Comparison of ENCODE assay signal across 18 mouse cellular contexts in genomic region chr3:121158901-121159351, GRCm38 (mm10). TPM values are rescaled to one million over a fixed set of nuclear protein-coding genes. Genes with fewer than 3 reads are reported as not detected.
DNase-seq lines count a peak whose midpoint lies in the region; ATAC-seq and TF ChIP-seq lines count a peak whose summit lies in the region.
"Had no signal": no experiment of that assay in that cellular context is flagged by ENCODE, and none has a peak within 500 bp of the region (broad histone marks: within the 10 kb centered on the region; RNA-seq: fewer than 3 reads in every experiment).

No protein-coding gene starts in this region.

- H3K9ac ChIP-seq in forebrain, embryonic 16.5 days (replicated peaks; ENCODE audit: low read depth, low read length) = peak overlapping the region; percentile 16; the same call in 1 of the 2 replicates
- H3K9ac ChIP-seq: embryonic facial prominence, embryonic 12.5 days; heart, embryonic 12.5 days; limb, embryonic 12.5 days; neural tube, embryonic 12.5 days had no signal

- DNase-seq in heart, adult 11 months = peak; percentile 82
- no peak for DNase-seq in heart, adult 8-10 months (ENCODE audit: low spot score)
- peak; percentile 66 to 69 for DNase-seq in cerebellum, adult 2 months
- DNase-seq in layer of hippocampus, postnatal 25 days (ENCODE audit: extremely low spot score in 1 of 2, low spot score in 1 of 2) = peak; percentile 30 to 36
- no peak for DNase-seq in thymus, postnatal 10 days (ENCODE audit: low spot score in 2 of 2)
- DNase-seq in c-Kit-positive CD71-positive TER-119-positive erythroid progenitor cells, embryonic 14.5 days (ENCODE audit: low spot score) = no peak
- no peak for DNase-seq in urinary bladder, adult 18-20 months (ENCODE audit: low spot score in 2 of 2)
- DNase-seq: gastrocnemius, postnatal 14 days; kidney, postnatal 36 days; lung, adult 2 months had no signal

- no peak overlapping the region for H3K27ac ChIP-seq in cerebellum, adult 2 months (ENCODE audit: insufficient read depth, low read length)
- peak overlapping the region; percentile 70 for H3K27ac ChIP-seq in forebrain, embryonic 16.5 days (ENCODE audit: low read length)
- H3K27ac ChIP-seq: embryonic facial prominence, embryonic 12.5 days; limb, embryonic 12.5 days; neural tube, embryonic 12.5 days had no signal

- H3K27me3 ChIP-seq in cerebellum, adult 2 months (ENCODE audit: control insufficient read depth, insufficient read depth, low read length) = no peaks in the 10 kb centered on the region
- H3K27me3 ChIP-seq in forebrain, embryonic 16.5 days (replicated peaks; ENCODE audit: control insufficient read depth, insufficient read depth, low read length) = no peaks in the 10 kb centered on the region
- H3K27me3 ChIP-seq: embryonic facial prominence, embryonic 12.5 days; heart, embryonic 12.5 days; limb, embryonic 12.5 days; neural tube, embryonic 12.5 days; Patski had no signal

- TF ChIP-seq CTCF in cerebellum, adult 2 months (IDR thresholded peaks at IDR 0.05; ENCODE audit: borderline replicate concordance, insufficient read depth, low read depth, low read length) = no peak

- H3K4me3 ChIP-seq in cerebellum, adult 2 months (replicated peaks; ENCODE audit: insufficient read depth, low read depth, low read length) = peak overlapping the region; percentile 43
- peak overlapping the region; percentile 21 for H3K4me3 ChIP-seq in forebrain, embryonic 16.5 days (replicated peaks; ENCODE audit: low read length)
- H3K4me3 ChIP-seq: embryonic facial prominence, embryonic 12.5 days; heart, embryonic 12.5 days; limb, embryonic 12.5 days; neural tube, embryonic 12.5 days had no signal

- peak; percentile 41 for ATAC-seq in forebrain, embryonic 16.5 days
- ATAC-seq: intestine, postnatal 0 days; midbrain, embryonic 16.5 days; Patski had no signal

- H3K9me3 ChIP-seq in forebrain, embryonic 16.5 days (ENCODE audit: control insufficient read depth, low read length) = no peaks in the 10 kb centered on the region
- H3K9me3 ChIP-seq: embryonic facial prominence, embryonic 12.5 days; heart, embryonic 12.5 days; limb, embryonic 12.5 days; neural tube, embryonic 12.5 days had no signal

- H3K36me3 ChIP-seq in forebrain, embryonic 16.5 days (ENCODE audit: control insufficient read depth, insufficient read depth) = no peaks in the 10 kb centered on the region
- H3K36me3 ChIP-seq: embryonic facial prominence, embryonic 12.5 days; heart, embryonic 12.5 days; limb, embryonic 12.5 days; neural tube, embryonic 12.5 days had no signal

- peaks cover 10% of the 10 kb centered on the region for H3K4me1 ChIP-seq in cerebellum, adult 2 months (ENCODE audit: control insufficient read depth, insufficient read depth, low read length)
- peaks cover 33% of the 10 kb centered on the region for H3K4me1 ChIP-seq in forebrain, embryonic 16.5 days (replicated peaks; ENCODE audit: control insufficient read depth, insufficient read depth, low read length)
- H3K4me1 ChIP-seq: heart, embryonic 12.5 days had no signal

- 21% methylated on average over 16 of the region's 16 CpGs for WGBS in cerebellum, adult 2 months
- 58% methylated on average over 16 of the region's 16 CpGs for WGBS in forebrain, embryonic 16.5 days

- H3K4me2 ChIP-seq in forebrain, embryonic 16.5 days (ENCODE audit: low read length) = peak overlapping the region; percentile 45
- H3K4me2 ChIP-seq: embryonic facial prominence, embryonic 12.5 days; heart, embryonic 12.5 days; limb, embryonic 12.5 days; neural tube, embryonic 12.5 days had no signal

- no peak for TF ChIP-seq POLR2A in cerebellum, adult 2 months (IDR thresholded peaks at IDR 0.05; ENCODE audit: borderline replicate concordance, insufficient read depth, low read length)

RNA-seq across cellular contexts. Expression of gene Rwdd3, which starts 12.6 kb away (rescaled TPM):
- 1 to 10 TPM; 1.7 to 3.1 (median 2.2) TPM for total RNA-seq in heart, adult 8-10 months (2022)
- polyA plus RNA-seq in cerebellum, adult 2 months (2012; rRNA removed) = 5.2 and 5.4 TPM in 2 replicates
- 18.5 and 23.2 TPM in 2 replicates for polyA plus RNA-seq in forebrain, embryonic 16.5 days (2015; fragmentation: Nextera tagmentation; extraction: Ambion mirVana)
- total RNA-seq in layer of hippocampus, postnatal 25 days (2021) = 10 to 100 TPM; 25.7 to 29.4 TPM

Comparison
In these comparisons a context has a peak if more than half of its experiments do, and no peak if none do; other contexts are left out.
1. DNase-seq: peak in heart, adult 11 months (single experiment), cerebellum, adult 2 months (2 of 2) and layer of hippocampus, postnatal 25 days (2 of 2); none in heart, adult 8-10 months (single experiment), thymus, postnatal 10 days (0 of 2), c-Kit-positive CD71-positive TER-119-positive erythroid progenitor cells, embryonic 14.5 days (single experiment) and urinary bladder, adult 18-20 months (0 of 2).
2. RNA of gene Rwdd3, which starts 12.6 kb away (total RNA-seq): 25.7 to 29.4 TPM in layer of hippocampus, postnatal 25 days; 1.7 to 3.1 TPM in heart, adult 8-10 months; every median in the first group is over 4 times any median in the second.